Mouse (Mus musculus): ENCODE measurements around the gene Cd79a. TPM values are rescaled to one million over a fixed set of nuclear protein-coding genes. Genes with fewer than 3 reads are reported as not detected.
A peak's percentile ranks its signal among the peaks of the same experiment; 100 is the strongest.

Gene Cd79a
- polyA plus RNA-seq, 1 experiment: 27.1 TPM

- 69% methylated on average over 8 of the region's 8 CpGs for WGBS
- TF ChIP-seq POLR2A (IDR thresholded peaks at IDR 0.05; ENCODE audit: low read depth, low read length) (no peak), CTCF (conservative IDR thresholded peaks at IDR 0.05; ENCODE audit: insufficient read depth, insufficient read length, low read depth, low read length) (no peak)
- Histone ChIP-seq H3K4me1 (ENCODE audit: control insufficient read depth, insufficient read depth, low read length) (no peaks in the 10 kb centered on the region), H3K27ac (ENCODE audit: insufficient read depth, low read depth, low read length) (no peak overlapping the region), H3K4me3 (ENCODE audit: insufficient read depth, low read depth, low read length) (no peak overlapping the region), H3K27me3 (replicated peaks; ENCODE audit: control insufficient read depth, insufficient read depth, low read length) (no peaks in the 10 kb centered on the region), H3K36me3 (ENCODE audit: control insufficient read depth, insufficient read depth, low read length) (no peaks in the 10 kb centered on the region)
- no peak for DNase-seq
Observed at GRCm38 (mm10) chr7:24896269-24896668, 912 bp upstream of the Cd79a start.

DNA sequence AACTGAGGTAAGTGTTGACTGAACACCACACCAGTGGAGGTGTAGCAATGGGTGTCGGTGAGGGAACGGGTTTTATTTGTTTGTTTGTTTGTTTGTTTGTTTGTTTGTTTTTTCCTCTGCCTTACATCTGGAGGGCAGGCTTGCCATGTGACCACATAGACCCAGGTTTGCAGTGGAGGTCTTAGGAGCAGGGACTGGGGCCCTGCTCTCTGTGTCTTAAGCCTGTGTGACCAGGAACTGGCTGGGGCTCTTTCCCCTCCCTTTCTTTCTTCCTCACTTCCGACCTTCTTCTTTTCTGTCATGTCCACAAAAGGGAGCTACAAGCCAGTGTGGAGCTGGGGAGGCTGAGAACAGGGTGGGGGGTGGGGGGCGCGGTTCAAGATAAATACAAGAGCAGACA is 778 bp downstream of the Cd79a start:
- WGBS: 76% methylated on average over 5 of the region's 5 CpGs
- Histone ChIP-seq H3K27me3 (replicated peaks; ENCODE audit: control insufficient read depth, insufficient read depth, low read length) (no peaks in the 10 kb centered on the region), H3K27ac (ENCODE audit: insufficient read depth, low read depth, low read length) (no peak overlapping the region), H3K36me3 (ENCODE audit: control insufficient read depth, insufficient read depth, low read length) (no peaks in the 10 kb centered on the region), H3K4me1 (ENCODE audit: control insufficient read depth, insufficient read depth, low read length) (0 out of 2 replicates have a peak, but pooled peaks cover 2% of the 10 kb centered on the region), H3K4me3 (ENCODE audit: insufficient read depth, low read depth, low read length) (no peak overlapping the region)
- TF ChIP-seq POLR2A (IDR thresholded peaks at IDR 0.05; ENCODE audit: low read depth, low read length) (no peak), CTCF (conservative IDR thresholded peaks at IDR 0.05; ENCODE audit: insufficient read depth, insufficient read length, low read depth, low read length) (no peak)
- DNase-seq: no peak

DNA sequence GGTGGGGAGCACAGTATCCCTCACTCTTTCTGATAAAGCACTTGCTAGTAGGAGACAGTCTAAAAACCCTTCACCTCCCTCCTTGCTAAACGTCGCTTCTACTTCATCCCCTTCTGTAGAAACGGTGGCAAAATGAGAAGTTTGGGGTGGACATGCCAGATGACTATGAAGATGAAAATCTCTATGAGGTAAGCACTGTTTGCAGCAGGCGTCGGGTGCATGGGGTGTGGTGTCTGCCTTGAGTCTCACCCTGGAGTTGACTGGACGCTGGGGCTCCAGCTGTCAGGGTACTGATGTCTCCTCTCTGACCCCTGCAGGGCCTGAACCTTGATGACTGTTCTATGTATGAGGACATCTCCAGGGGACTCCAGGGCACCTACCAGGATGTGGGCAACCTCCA is 3.9 kb downstream of the Cd79a start:
- H3K27me3 ChIP-seq (replicated peaks; ENCODE audit: control insufficient read depth, insufficient read depth, low read length): no peaks in the 10 kb centered on the region
- WGBS: 74% methylated on average over 6 of the region's 6 CpGs
- TF ChIP-seq POLR2A (IDR thresholded peaks at IDR 0.05; ENCODE audit: low read depth, low read length) (no peak), CTCF (conservative IDR thresholded peaks at IDR 0.05; ENCODE audit: insufficient read depth, insufficient read length, low read depth, low read length) (no peak)
- DNase-seq: no peak
- no peak overlapping the region for H3K4me3 ChIP-seq (ENCODE audit: insufficient read depth, low read depth, low read length)
- no peak overlapping the region for H3K27ac ChIP-seq (ENCODE audit: insufficient read depth, low read depth, low read length)
- peaks cover 5% of the 10 kb centered on the region; the same call in 1 of the 2 replicates for H3K4me1 ChIP-seq (ENCODE audit: control insufficient read depth, insufficient read depth, low read length)
- H3K36me3 ChIP-seq (ENCODE audit: control insufficient read depth, insufficient read depth, low read length): no peaks in the 10 kb centered on the region

- TF ChIP-seq POLR2A (IDR thresholded peaks at IDR 0.05; ENCODE audit: low read depth, low read length) (no peak), CTCF (conservative IDR thresholded peaks at IDR 0.05; ENCODE audit: insufficient read depth, insufficient read length, low read depth, low read length) (no peak)
- no peak for DNase-seq
- Histone ChIP-seq H3K27me3 (replicated peaks; ENCODE audit: control insufficient read depth, insufficient read depth, low read length) (no peaks in the 10 kb centered on the region), H3K27ac (ENCODE audit: insufficient read depth, low read depth, low read length) (no peak overlapping the region), H3K4me3 (ENCODE audit: insufficient read depth, low read depth, low read length) (no peak overlapping the region), H3K4me1 (ENCODE audit: control insufficient read depth, insufficient read depth, low read length) (peaks cover 5% of the 10 kb centered on the region; the same call in 1 of the 2 replicates), H3K36me3 (ENCODE audit: control insufficient read depth, insufficient read depth, low read length) (no peaks in the 10 kb centered on the region)
- 55% methylated on average over 1 of the region's 1 CpGs for WGBS
Observed at GRCm38 (mm10) chr7:24901842-24902241, 4.7 kb downstream of the Cd79a start.

- WGBS: 66% methylated on average over 2 of the region's 2 CpGs
- peaks cover 5% of the 10 kb centered on the region; the same call in 1 of the 2 replicates for H3K4me1 ChIP-seq (ENCODE audit: control insufficient read depth, insufficient read depth, low read length)
- peak overlapping the region; percentile 86 for H3K27ac ChIP-seq (ENCODE audit: insufficient read depth, low read depth, low read length)
- peak overlapping the region; percentile 76 for H3K4me3 ChIP-seq (ENCODE audit: insufficient read depth, low read depth, low read length)
- H3K36me3 ChIP-seq (ENCODE audit: control insufficient read depth, insufficient read depth, low read length): no peaks in the 10 kb centered on the region
- no peaks in the 10 kb centered on the region for H3K27me3 ChIP-seq (replicated peaks; ENCODE audit: control insufficient read depth, insufficient read depth, low read length)
- no peak for TF ChIP-seq CTCF (conservative IDR thresholded peaks at IDR 0.05; ENCODE audit: insufficient read depth, insufficient read length, low read depth, low read length)
- no peak for TF ChIP-seq POLR2A (IDR thresholded peaks at IDR 0.05; ENCODE audit: low read depth, low read length)
- no peak for DNase-seq
Observed at GRCm38 (mm10) chr7:24902264-24902629, 5.1 kb downstream of the Cd79a start.

DNA sequence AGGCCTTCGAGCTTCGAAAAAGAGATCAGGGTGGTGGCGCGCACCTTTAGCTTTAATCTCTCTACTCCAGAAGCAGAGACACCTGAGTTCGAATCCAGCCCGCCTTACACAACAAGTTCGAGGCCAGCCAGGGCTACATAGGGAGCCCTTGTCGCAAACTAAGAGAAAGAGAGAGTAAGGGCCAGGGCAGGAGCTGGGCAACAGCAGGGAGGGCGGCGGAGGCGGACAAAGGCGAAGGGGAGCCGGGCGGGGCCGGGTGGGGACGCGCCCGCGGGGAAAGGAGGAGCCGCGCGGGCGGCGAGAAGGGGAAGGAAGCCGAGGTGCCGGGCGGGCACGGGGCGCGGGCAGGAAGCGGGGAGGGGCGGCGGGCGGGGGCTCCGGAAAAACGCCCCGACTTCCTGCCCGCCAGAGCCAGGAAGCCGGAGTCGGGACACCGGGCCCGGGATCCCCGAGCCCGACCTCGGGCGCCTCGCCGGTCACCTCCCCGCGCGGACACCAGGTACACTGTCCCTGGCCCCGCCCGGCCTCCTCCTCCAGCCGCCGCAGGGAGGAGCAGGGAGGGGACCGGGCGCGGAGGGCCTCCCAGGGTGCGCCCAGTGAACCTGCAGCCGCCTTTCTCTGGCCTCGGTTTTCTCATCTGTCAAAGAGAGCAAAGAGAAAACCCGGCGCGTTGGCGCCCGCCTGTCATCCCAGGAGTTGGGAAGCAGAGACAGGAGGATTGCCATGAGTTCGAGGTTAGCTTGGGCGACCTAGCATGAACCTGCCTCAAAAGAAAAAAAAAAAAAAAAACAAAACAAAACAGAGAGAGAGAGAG is 5.7 kb downstream of the Cd79a start, which contains the start of gene Arhgef1:
Gene Arhgef1, plus strand, starts transcription at position 283 of the 814 bp plus-strand sequence.
- DNase-seq: peak; percentile 84

GRCm38 (mm10) chr7:24903444-24903825 is 6.3 kb downstream of the Cd79a start:
- Histone ChIP-seq H3K27me3 (replicated peaks; ENCODE audit: control insufficient read depth, insufficient read depth, low read length) (no peaks in the 10 kb centered on the region), H3K4me3 (ENCODE audit: insufficient read depth, low read depth, low read length) (peak overlapping the region; percentile 76), H3K4me1 (ENCODE audit: control insufficient read depth, insufficient read depth, low read length) (peaks cover 5% of the 10 kb centered on the region; the same call in 1 of the 2 replicates), H3K36me3 (ENCODE audit: control insufficient read depth, insufficient read depth, low read length) (no peaks in the 10 kb centered on the region), H3K27ac (ENCODE audit: insufficient read depth, low read depth, low read length) (peak overlapping the region; percentile 67)
- no peak for DNase-seq
- TF ChIP-seq CTCF (conservative IDR thresholded peaks at IDR 0.05; ENCODE audit: insufficient read depth, insufficient read length, low read depth, low read length): no peak
- TF ChIP-seq POLR2A (IDR thresholded peaks at IDR 0.05; ENCODE audit: low read depth, low read length): no peak
- whole genome bisulfite sequencing: 14% methylated on average over 10 of the region's 10 CpGs

More for the DNA sequence above, 5.7 kb downstream of the Cd79a start, which contains the start of gene Arhgef1:
- TF ChIP-seq CTCF (conservative IDR thresholded peaks at IDR 0.05; ENCODE audit: insufficient read depth, insufficient read length, low read depth, low read length) (no peak), POLR2A (IDR thresholded peaks at IDR 0.05; ENCODE audit: low read depth, low read length) (no peak)
- peaks cover 5% of the 10 kb centered on the region; the same call in 1 of the 2 replicates for H3K4me1 ChIP-seq (ENCODE audit: control insufficient read depth, insufficient read depth, low read length)
- no peaks in the 10 kb centered on the region for H3K27me3 ChIP-seq (replicated peaks; ENCODE audit: control insufficient read depth, insufficient read depth, low read length)
- peak within 1 kb of the TSS; percentile 86 for H3K27ac ChIP-seq (ENCODE audit: insufficient read depth, low read depth, low read length)
- 4% methylated on average over 61 of the region's 68 CpGs for WGBS
- peak within 1 kb of the TSS; percentile 76 for H3K4me3 ChIP-seq (ENCODE audit: insufficient read depth, low read depth, low read length)
- no peaks in the 10 kb centered on the region for H3K36me3 ChIP-seq (ENCODE audit: control insufficient read depth, insufficient read depth, low read length)

Data from kidney, adult 2 months (tissue).